Mouse (Mus musculus) ES-E14 (cell line): ENCODE measurements around the gene Celf5. TPM values are rescaled to one million over a fixed set of nuclear protein-coding genes. Genes with fewer than 3 reads are reported as not detected.

Experiments used
- DNase-seq: peaks from one replicate; pipeline ENCODE4 v3.0.0-alpha.2; 2013; ENCODE audit warnings: low read depth, low spot score
- H3K27ac ChIP-seq: 2 replicates; pipeline ENCODE4 v1.5.1; 2012; ENCODE audit warnings: low read depth, mild to moderate bottlenecking, low read length, moderate library complexity, mixed read lengths; ENCODE audit not compliant: poor library complexity, insufficient read depth, severe bottlenecking
- H3K36me3 ChIP-seq: 2 replicates; pipeline ENCODE4 v1.6.1; 2012; ENCODE audit warnings: mild to moderate bottlenecking, low read length, moderate library complexity, mixed read lengths; ENCODE audit not compliant: control insufficient read depth, poor library complexity, insufficient read depth, severe bottlenecking
- H3K4me1 ChIP-seq, 2 experiments: fragments of 150-350 bp in 1 of 2; sonication (generic) in 1 of 2; 2 replicates each; pipeline ENCODE4 v1.6.1; 2012; ENCODE audit warnings: low read length in 2 of 2, mild to moderate bottlenecking in 1 of 2, mixed read lengths in 1 of 2; ENCODE audit not compliant: control insufficient read depth in 2 of 2, insufficient read depth in 2 of 2, poor library complexity in 1 of 2
- H3K4me3 ChIP-seq, 2 experiments: fragments of 150-350 bp in 1 of 2; sonication (generic) in 1 of 2; 2 replicates each; pipeline ENCODE4 v1.5.1; 2012; ENCODE audit warnings: low read length in 2 of 2, low read depth in 1 of 2, mild to moderate bottlenecking in 1 of 2, mixed read lengths in 1 of 2; ENCODE audit not compliant: insufficient read depth in 1 of 2, poor library complexity in 1 of 2, severe bottlenecking in 1 of 2
- H3K9ac ChIP-seq: 2 replicates; pipeline ENCODE4 v1.6.1; 2012; ENCODE audit warnings: low read depth, mild to moderate bottlenecking, low read length, mixed read lengths; ENCODE audit not compliant: poor library complexity, insufficient read depth, severe bottlenecking
- H3K9me3 ChIP-seq: fragments of 150-350 bp; sonication (generic); 2 replicates; pipeline ENCODE4 v1.6.1; 2012; ENCODE audit warnings: low read depth, mild to moderate bottlenecking, low read length; ENCODE audit not compliant: control insufficient read depth, insufficient read depth
- CHD2 ChIP-seq: IDR thresholded peaks from 2 replicates; pipeline ENCODE4 v1.6.1; 2014; ENCODE audit warnings: mild to moderate bottlenecking, low read depth, low read length, inconsistent platforms
- HCFC1 ChIP-seq: IDR thresholded peaks from 2 replicates; pipeline ENCODE4 v1.6.1; 2012; ENCODE audit warnings: low read length, inconsistent platforms, borderline replicate concordance; ENCODE audit not compliant: insufficient read depth
- MAFK ChIP-seq: IDR thresholded peaks from 2 replicates; pipeline ENCODE4 v1.6.1; 2014; ENCODE audit warnings: mild to moderate bottlenecking, low read depth, low read length, inconsistent platforms; ENCODE audit not compliant: insufficient read depth
- ZC3H11A ChIP-seq: IDR thresholded peaks from 2 replicates; pipeline ENCODE4 v1.6.1; 2012; ENCODE audit warnings: low read depth, mild to moderate bottlenecking, inconsistent platforms, low read length, borderline replicate concordance
- ZNF384 ChIP-seq: IDR thresholded peaks from 2 replicates; pipeline ENCODE4 v1.6.1; 2012; ENCODE audit warnings: low read depth, low read length, inconsistent platforms
- in situ Hi-C, 2 experiments: fragments of 600-800 bp; cut with MboI; formaldehyde crosslinking; loops; one replicate each; pipeline ENCODE4 v1.15.1; 2025; ENCODE audit warnings: low sequenced_read_pairs in 2 of 2, inconsistent platforms in 1 of 2; ENCODE audit not compliant: unreplicated experiment in 2 of 2
- total RNA-seq: library from RNA; depleted of rRNA; stranded (reverse); fragments of 300-350 nt; gene quantifications from 2 replicates; pipeline ENCODE4 v1.2.3, GENCODE M21; 2012

Gene Celf5
- total RNA-seq, 1 experiment, result 5.0 TPM

- H3K4me3 ChIP-seq, result no peak overlapping the region
- in situ Hi-C loops, result no loop called here
- H3K9ac ChIP-seq, result no peak overlapping the region
- H3K4me1 ChIP-seq, result peaks cover 7 to 35% of the 10 kb centered on the region in 2 experiments; a peak in 3 of 4 replicates
- H3K27ac ChIP-seq, result no peak overlapping the region
- H3K9me3 ChIP-seq, result no peaks in the 10 kb centered on the region
- H3K36me3 ChIP-seq, result no peaks in the 10 kb centered on the region
- TF ChIP-seq ZNF384 (no peak), CHD2 (no peak), HCFC1 (no peak), MAFK (no peak), ZC3H11A (no peak)
- DNase-seq, result no peak
Measured at GRCm38 (mm10) chr10:81428507-81428870, 54.0 kb downstream of the Celf5 start.

GRCm38 (mm10) chr10:81427804-81428506 is 54.6 kb downstream of the Celf5 start:
- Histone ChIP-seq H3K4me3 (no peak overlapping the region), H3K9ac (no peak overlapping the region), H3K27ac (no peak overlapping the region), H3K9me3 (no peaks in the 10 kb centered on the region), H3K36me3 (no peaks in the 10 kb centered on the region), H3K4me1 (peaks cover 4 to 33% of the 10 kb centered on the region in 2 experiments; a peak in 3 of 4 replicates)
- in situ Hi-C loops, result no loop called here
- no peak for TF ChIP-seq CHD2
- TF ChIP-seq ZNF384, result no peak
- TF ChIP-seq HCFC1, result no peak
- no peak for TF ChIP-seq ZC3H11A
- TF ChIP-seq MAFK, result no peak
- no peak for DNase-seq

GRCm38 (mm10) chr10:81427327-81427726 is 55.2 kb downstream of the Celf5 start:
- TF ChIP-seq CHD2 (no peak), ZNF384 (no peak), ZC3H11A (no peak), MAFK (no peak), HCFC1 (no peak)
- no peaks in the 10 kb centered on the region for H3K36me3 ChIP-seq
- DNase-seq, result no peak
- H3K9ac ChIP-seq, result 0 out of 2 replicates have a peak overlapping the region, but pooled peaks have one; percentile 58
- peaks cover 4 to 29% of the 10 kb centered on the region in 2 experiments; a peak in 3 of 4 replicates for H3K4me1 ChIP-seq
- no peak overlapping the region for H3K27ac ChIP-seq
- in situ Hi-C loops, result no loop called here
- H3K9me3 ChIP-seq, result no peaks in the 10 kb centered on the region
- peak overlapping the region in 1 of 2 experiments; percentile 73; a peak in 2 of 4 replicates for H3K4me3 ChIP-seq

GRCm38 (mm10) chr10:81426897-81427296 is 55.6 kb downstream of the Celf5 start:
- Histone ChIP-seq H3K9ac (peak overlapping the region; percentile 58; the same call in 1 of the 2 replicates), H3K4me1 (peaks cover 4 to 29% of the 10 kb centered on the region in 2 experiments; a peak in 3 of 4 replicates), H3K4me3 (peak overlapping the region; percentile 70 to 73), H3K9me3 (no peaks in the 10 kb centered on the region), H3K36me3 (no peaks in the 10 kb centered on the region), H3K27ac (no peak overlapping the region)
- DNase-seq, result no peak
- in situ Hi-C loops, result no loop called here
- no peak for TF ChIP-seq HCFC1
- no peak for TF ChIP-seq ZC3H11A
- TF ChIP-seq CHD2, result no peak
- TF ChIP-seq ZNF384, result no peak
- no peak for TF ChIP-seq MAFK
